Mouse (Mus musculus): ENCODE measurements around the gene Nkg7.

- TF ChIP-seq CTCF (IDR thresholded peaks at IDR 0.05; ENCODE audit: borderline replicate concordance, control insufficient read depth, extremely low read depth, insufficient read depth, low read length, poor library complexity) (no peak), POLR2A (IDR thresholded peaks at IDR 0.05; ENCODE audit: control insufficient read depth, extremely low read depth, insufficient read depth, low read length, poor library complexity) (no peak)
Measured at GRCm38 (mm10) chr7:43451726-43452125, 14.9 kb downstream of the Nkg7 start.
